Mouse (Mus musculus) intestine, embryonic 16.5 days (tissue): ENCODE data around the gene Efna4. TPM values are rescaled to one million over a fixed set of nuclear protein-coding genes. Genes with fewer than 3 reads are reported as not detected.

Experiments used
- ATAC-seq: fragments of 200-750 bp; cut with Nextera tagmentation; 2 replicates; pipeline ENCODE4 v1.8.0; 2017; ENCODE audit warnings: moderate TSS enrichment, moderate library complexity
- H3K27ac ChIP-seq: fragments of 300-500 bp; sonication (generic); 2 replicates; pipeline ENCODE4 v1.5.1; 2014; ENCODE audit warnings: mild to moderate bottlenecking, low read length
- H3K27me3 ChIP-seq: fragments of 300-500 bp; sonication (generic); replicated peaks from 2 replicates; pipeline ENCODE4 v1.6.1; 2014; ENCODE audit warnings: low read length, control low read depth, mixed read lengths; ENCODE audit not compliant: control insufficient read depth, insufficient read depth
- H3K36me3 ChIP-seq: fragments of 300-500 bp; sonication (generic); 2 replicates; pipeline ENCODE4 v1.6.1; 2014; ENCODE audit warnings: low read length, control low read depth; ENCODE audit not compliant: control insufficient read depth, insufficient read depth
- H3K4me1 ChIP-seq: fragments of 300-500 bp; sonication (generic); 2 replicates; pipeline ENCODE4 v1.6.1; 2014; ENCODE audit warnings: low read length, control low read depth, mixed read lengths; ENCODE audit not compliant: control insufficient read depth, insufficient read depth
- H3K4me2 ChIP-seq: fragments of 300-500 bp; sonication (generic); 2 replicates; pipeline ENCODE4 v1.6.1; 2014; ENCODE audit warnings: low read depth, low read length, control low read depth
- H3K4me3 ChIP-seq: fragments of 300-500 bp; sonication (generic); 2 replicates; pipeline ENCODE4 v1.5.1; 2014; ENCODE audit warnings: mild to moderate bottlenecking, low read length
- H3K9ac ChIP-seq: fragments of 300-500 bp; sonication (generic); 2 replicates; pipeline ENCODE4 v1.6.1; 2014; ENCODE audit warnings: low read depth, low read length
- H3K9me3 ChIP-seq: fragments of 300-500 bp; sonication (generic); 2 replicates; pipeline ENCODE4 v1.6.1; 2016; ENCODE audit warnings: low read length, control low read depth; ENCODE audit not compliant: control insufficient read depth
- WGBS: fragments of 180-500 bp; shearing (Covaris S2); extraction: QIAGEN DNeasy Blood & Tissue Kit; methylation state at CpG from one replicate; pipeline ENCODE4 v1.1.7; 2014; 5-methylcytosine and 5-hydroxymethylcytosine counted together
- polyA plus RNA-seq: library from polyadenylated mRNA; unstranded; fragments of >200 nt; fragmentation: Nextera tagmentation; extraction: Ambion mirVana; gene quantifications from 2 replicates; pipeline ENCODE4 v1.2.1, GENCODE M21; 2015

Efna4 gene
- polyA plus RNA-seq, 1 experiment from 2014 or later = 14.1 TPM

DNA sequence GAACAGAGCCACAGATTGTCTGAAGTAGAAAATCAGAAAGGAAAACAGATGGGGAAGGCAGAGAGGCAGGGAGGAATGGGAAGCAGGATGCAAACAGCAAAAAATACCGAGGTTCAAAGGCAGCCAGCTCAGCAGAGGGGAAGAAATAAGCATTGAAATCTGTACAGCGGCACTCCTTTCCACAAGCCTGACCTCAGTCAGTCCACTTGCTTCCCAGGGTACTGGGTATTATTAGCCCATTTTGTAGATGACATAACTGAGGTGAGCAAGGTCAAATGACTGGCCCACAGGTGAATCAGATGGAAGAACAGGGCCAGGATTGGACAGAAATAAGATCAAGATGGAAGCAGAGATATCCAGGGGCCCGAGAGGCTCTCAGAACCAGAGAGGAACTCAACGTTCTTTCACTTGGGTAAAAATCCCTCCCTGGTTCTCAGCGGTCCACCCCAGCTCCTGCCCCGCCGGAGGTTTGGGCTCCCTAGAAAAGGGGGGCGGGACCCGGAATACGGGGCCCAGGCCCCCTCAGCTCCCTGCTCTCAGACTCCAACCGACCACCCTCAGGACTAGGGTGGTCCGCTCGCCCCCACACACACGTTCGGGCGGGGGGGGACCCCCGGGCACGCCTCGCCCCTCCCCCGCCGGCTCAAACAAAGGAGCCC is 637 bp downstream of the Efna4 start:
- Histone ChIP-seq H3K9ac (peak overlapping the region; percentile 92), H3K9me3 (no peaks in the 10 kb centered on the region), H3K4me2 (peak overlapping the region; percentile 83), H3K4me3 (peak overlapping the region; percentile 85), H3K4me1 (peaks cover 46% of the 10 kb centered on the region), H3K27ac (peak overlapping the region; percentile 91), H3K27me3 (no peaks in the 10 kb centered on the region), H3K36me3 (peaks cover 9% of the 10 kb centered on the region; the same call in 1 of the 2 replicates)
- peak; percentile 13; the same call in 1 of the 2 replicates for ATAC-seq
- under 1% methylated on average over 17 of the region's 21 CpGs for WGBS

DNA sequence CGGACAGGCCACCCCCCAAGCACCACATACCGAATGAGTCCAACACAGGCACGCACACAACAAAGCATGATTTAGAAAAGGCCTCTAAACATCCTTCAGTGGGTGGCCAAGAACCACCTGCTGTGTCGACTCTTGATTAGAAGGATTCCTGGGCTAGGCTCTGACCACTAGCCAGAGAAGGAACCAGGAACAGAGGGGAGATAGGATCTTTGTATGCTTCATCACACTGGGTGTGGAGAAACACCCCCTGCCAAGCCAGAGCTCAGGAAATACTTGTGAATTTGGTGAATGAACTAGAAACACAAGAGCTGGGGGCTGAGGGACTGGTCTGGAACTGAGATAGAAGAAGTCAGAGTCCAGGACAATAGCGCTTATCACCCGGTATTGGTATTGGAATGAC is 1.3 kb downstream of the Efna4 start:
- Histone ChIP-seq H3K4me1 (peaks cover 52% of the 10 kb centered on the region), H3K36me3 (peaks cover 7% of the 10 kb centered on the region; the same call in 1 of the 2 replicates), H3K9me3 (no peaks in the 10 kb centered on the region), H3K27ac (peak overlapping the region; percentile 91), H3K4me3 (peak overlapping the region; percentile 85), H3K27me3 (no peaks in the 10 kb centered on the region), H3K4me2 (peak overlapping the region; percentile 83), H3K9ac (peak overlapping the region; percentile 92)
- ATAC-seq = no peak
- WGBS = 14% methylated on average over 6 of the region's 6 CpGs

GRCm38 (mm10) chr3:89333053-89333452 is 4.8 kb downstream of the Efna4 start:
- no peak overlapping the region for H3K27ac ChIP-seq
- H3K4me1 ChIP-seq = peaks cover 38% of the 10 kb centered on the region
- ATAC-seq = no peak
- WGBS = 56% methylated on average over 11 of the region's 11 CpGs
- H3K9ac ChIP-seq = no peak overlapping the region
- no peak overlapping the region for H3K4me2 ChIP-seq
- no peak overlapping the region for H3K4me3 ChIP-seq
- H3K36me3 ChIP-seq = peaks cover 7% of the 10 kb centered on the region; the same call in 1 of the 2 replicates
- H3K27me3 ChIP-seq = no peaks in the 10 kb centered on the region
- no peaks in the 10 kb centered on the region for H3K9me3 ChIP-seq

DNA sequence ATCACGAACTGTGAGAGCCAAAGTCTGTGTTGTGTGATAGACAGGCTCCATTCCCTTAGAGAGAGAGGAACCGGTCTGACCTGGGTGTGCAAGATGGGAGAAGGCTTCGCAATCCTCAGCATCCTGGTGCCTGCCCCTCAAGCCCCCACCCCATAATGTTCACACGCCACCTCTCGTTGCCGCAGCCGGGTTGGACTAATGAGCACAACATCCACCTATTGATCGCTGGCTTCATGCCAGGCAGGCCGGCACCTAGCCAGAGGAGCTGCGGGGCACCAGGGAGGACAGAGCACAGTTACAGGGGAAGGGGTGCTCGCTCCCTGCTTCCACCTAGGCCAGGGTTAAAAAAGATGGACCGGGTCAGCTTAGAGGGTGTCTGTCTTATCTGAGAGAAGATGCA is 5.4 kb downstream of the Efna4 start:
- Histone ChIP-seq H3K36me3 (peaks cover 7% of the 10 kb centered on the region; the same call in 1 of the 2 replicates), H3K27me3 (no peaks in the 10 kb centered on the region), H3K9ac (no peak overlapping the region), H3K9me3 (no peaks in the 10 kb centered on the region), H3K4me1 (peaks cover 40% of the 10 kb centered on the region), H3K27ac (no peak overlapping the region), H3K4me3 (no peak overlapping the region), H3K4me2 (no peak overlapping the region)
- 47% methylated on average over 12 of the region's 12 CpGs for WGBS
- ATAC-seq = peak; percentile 51

DNA sequence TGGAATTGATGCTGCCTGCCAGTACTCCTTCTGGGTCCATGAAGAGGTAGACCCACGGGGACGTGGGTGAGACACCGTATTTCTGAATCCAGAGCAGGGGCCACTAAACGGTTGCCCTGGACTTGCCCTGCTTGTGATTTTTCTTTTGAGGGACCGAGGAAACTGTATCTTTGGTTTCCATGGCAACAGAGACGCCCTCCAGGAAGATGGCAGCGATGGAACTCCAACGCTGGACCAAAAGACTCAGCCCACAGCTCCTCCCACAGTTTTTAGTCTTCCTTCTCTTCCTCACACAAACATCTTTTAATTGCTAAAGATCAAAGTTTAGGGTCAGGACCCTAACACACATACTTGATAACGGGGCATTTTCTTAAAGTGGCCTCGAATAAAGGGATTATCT is 5.8 kb downstream of the Efna4 start:
- H3K9me3 ChIP-seq = no peaks in the 10 kb centered on the region
- no peaks in the 10 kb centered on the region for H3K27me3 ChIP-seq
- H3K4me1 ChIP-seq = peaks cover 40% of the 10 kb centered on the region
- H3K9ac ChIP-seq = no peak overlapping the region
- no peak overlapping the region for H3K4me3 ChIP-seq
- H3K36me3 ChIP-seq = peaks cover 7% of the 10 kb centered on the region; the same call in 1 of the 2 replicates
- no peak overlapping the region for H3K27ac ChIP-seq
- H3K4me2 ChIP-seq = no peak overlapping the region
- 53% methylated on average over 10 of the region's 10 CpGs for WGBS
- peak; percentile 1; the same call in 1 of the 2 replicates for ATAC-seq

GRCm38 (mm10) chr3:89331561-89331960 is 6.3 kb downstream of the Efna4 start:
- Histone ChIP-seq H3K4me3 (no peak overlapping the region), H3K36me3 (peaks cover 7% of the 10 kb centered on the region; the same call in 1 of the 2 replicates), H3K27me3 (no peaks in the 10 kb centered on the region), H3K9ac (no peak overlapping the region), H3K4me1 (peaks cover 36% of the 10 kb centered on the region), H3K4me2 (no peak overlapping the region; the same call in 1 of the 2 replicates), H3K27ac (0 out of 2 replicates have a peak overlapping the region, but pooled peaks have one; percentile 5), H3K9me3 (no peaks in the 10 kb centered on the region)
- ATAC-seq = peak; percentile 57
- 55% methylated on average over 13 of the region's 13 CpGs for WGBS

- no peak overlapping the region for H3K27ac ChIP-seq
- no peaks in the 10 kb centered on the region for H3K27me3 ChIP-seq
- WGBS = 26% methylated on average over 10 of the region's 10 CpGs
- no peak for ATAC-seq
- H3K4me2 ChIP-seq = no peak overlapping the region; the same call in 1 of the 2 replicates
- H3K36me3 ChIP-seq = peaks cover 7% of the 10 kb centered on the region; the same call in 1 of the 2 replicates
- H3K9me3 ChIP-seq = no peaks in the 10 kb centered on the region
- H3K9ac ChIP-seq = no peak overlapping the region
- peaks cover 32% of the 10 kb centered on the region for H3K4me1 ChIP-seq
- H3K4me3 ChIP-seq = no peak overlapping the region
Measured at GRCm38 (mm10) chr3:89330948-89331347, 6.9 kb downstream of the Efna4 start.

DNA sequence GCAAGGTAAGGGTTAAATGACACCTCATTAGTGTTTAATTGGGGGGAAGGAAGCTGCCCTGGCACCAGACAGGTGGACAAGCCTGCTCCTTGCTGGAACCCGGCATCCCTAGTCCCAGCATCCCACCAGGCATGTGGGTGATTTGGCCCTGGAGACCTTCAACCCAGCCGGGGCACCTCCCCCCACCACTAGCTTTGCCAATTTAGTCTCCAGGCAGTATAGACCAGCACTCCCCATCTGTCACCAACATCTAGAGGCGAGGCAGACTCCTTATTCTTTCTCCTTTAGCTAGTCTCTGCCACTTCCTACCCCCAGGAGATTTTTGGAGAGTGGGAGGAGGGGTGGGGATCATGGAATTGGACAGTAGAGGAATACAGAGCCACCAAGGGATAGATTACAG is 7.5 kb downstream of the Efna4 start:
- WGBS = 44% methylated on average over 3 of the region's 3 CpGs
- Histone ChIP-seq H3K27ac (no peak overlapping the region), H3K4me1 (peaks cover 32% of the 10 kb centered on the region)

DNA sequence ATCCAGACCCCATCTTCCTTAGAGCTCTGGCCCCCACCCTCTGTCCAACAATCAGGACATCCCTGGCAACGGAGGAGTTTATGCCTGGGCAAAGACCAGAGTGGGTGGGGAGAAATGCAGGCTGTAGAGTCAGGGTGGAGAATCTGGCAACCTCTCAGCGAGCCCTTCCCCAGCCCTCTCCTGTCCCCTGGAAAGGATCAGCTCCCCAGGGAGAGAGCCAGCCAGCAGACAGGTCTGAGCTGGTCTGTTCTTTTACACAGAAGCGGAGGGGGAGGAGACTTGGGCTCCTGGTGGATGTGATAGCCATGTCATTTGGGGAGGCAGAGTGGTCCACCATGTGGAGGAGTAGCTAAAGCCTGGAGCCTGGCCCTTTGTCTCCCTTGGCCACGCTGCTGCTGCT is 9.2 kb downstream of the Efna4 start:
- H3K4me2 ChIP-seq = no peak overlapping the region
- H3K4me1 ChIP-seq = peaks cover 32% of the 10 kb centered on the region
- WGBS = 13% methylated on average over 4 of the region's 4 CpGs
- H3K27ac ChIP-seq = no peak overlapping the region
- ATAC-seq = peak; percentile 29; the same call in 1 of the 2 replicates
- H3K9me3 ChIP-seq = no peaks in the 10 kb centered on the region
- H3K36me3 ChIP-seq = peaks cover 5% of the 10 kb centered on the region; the same call in 1 of the 2 replicates
- no peak overlapping the region for H3K4me3 ChIP-seq
- no peaks in the 10 kb centered on the region for H3K27me3 ChIP-seq
- H3K9ac ChIP-seq = 0 out of 2 replicates have a peak overlapping the region, but pooled peaks have one; percentile 1

More for the DNA sequence above, 7.5 kb downstream of the Efna4 start:
- Histone ChIP-seq H3K4me3 (no peak overlapping the region), H3K9me3 (no peaks in the 10 kb centered on the region), H3K4me2 (no peak overlapping the region), H3K27me3 (no peaks in the 10 kb centered on the region), H3K36me3 (peaks cover 7% of the 10 kb centered on the region; the same call in 1 of the 2 replicates), H3K9ac (no peak overlapping the region)
- ATAC-seq = no peak
